Mouse (Mus musculus) right cerebral cortex, postnatal 36 days (tissue): Measurements from ENCODE around the gene Gm10318.

ENCODE experiments used
- DNase-seq, 2 experiments: peaks; one replicate each; pipeline ENCODE4 v3.0.0; 2022; ENCODE audit warnings: low spot score in 2 of 2, mixed read lengths in 1 of 2

Gene Gm10318

DNA sequence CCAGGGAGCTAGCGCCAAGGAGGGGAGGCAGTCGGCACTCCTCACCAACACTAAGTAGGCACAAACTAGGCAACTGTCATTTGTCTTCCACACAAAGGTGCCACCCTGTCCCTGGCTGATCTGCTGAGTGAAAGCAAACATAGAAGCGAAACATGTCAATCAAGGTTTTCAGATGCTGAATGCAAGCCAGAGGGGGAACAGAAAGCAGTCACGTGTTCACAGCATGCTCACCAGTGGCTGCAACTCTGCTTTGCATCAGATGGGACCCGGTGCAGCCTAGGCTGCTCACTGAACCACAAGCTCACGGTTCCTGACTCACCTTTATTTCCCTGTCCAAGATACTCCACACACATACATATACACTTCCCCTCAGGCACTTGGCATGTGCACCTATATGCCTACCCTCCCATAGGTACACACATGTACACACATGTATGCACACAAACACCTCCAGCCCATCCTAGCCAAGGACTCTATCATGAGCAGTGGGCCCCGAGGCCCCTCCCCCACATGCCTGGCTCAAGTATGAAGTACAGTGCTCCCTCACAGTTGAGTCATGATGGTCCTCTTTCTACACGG is 38.4 kb downstream of the Gm10318 start:
- no peak for DNase-seq

DNA sequence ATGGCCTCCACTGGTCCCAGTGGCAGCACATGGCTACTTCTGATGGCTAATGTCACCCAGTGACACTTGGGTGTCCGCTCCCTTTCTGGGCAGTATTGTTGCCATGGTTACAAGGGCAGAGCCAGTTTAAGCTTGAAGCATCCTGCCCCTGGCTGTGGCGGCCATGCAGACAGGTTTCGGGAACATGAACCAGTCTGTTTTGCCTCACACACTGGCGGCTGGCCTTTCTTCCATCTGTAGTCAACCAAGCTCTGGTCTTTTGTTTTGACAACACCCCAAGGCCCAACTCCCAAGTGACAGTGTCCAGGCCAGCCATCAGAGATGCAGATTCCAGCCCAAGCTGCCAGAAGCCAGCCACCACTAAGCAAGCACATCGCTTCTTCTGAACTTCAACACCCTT is 42.9 kb downstream of the Gm10318 start:
- no peak for DNase-seq

DNA sequence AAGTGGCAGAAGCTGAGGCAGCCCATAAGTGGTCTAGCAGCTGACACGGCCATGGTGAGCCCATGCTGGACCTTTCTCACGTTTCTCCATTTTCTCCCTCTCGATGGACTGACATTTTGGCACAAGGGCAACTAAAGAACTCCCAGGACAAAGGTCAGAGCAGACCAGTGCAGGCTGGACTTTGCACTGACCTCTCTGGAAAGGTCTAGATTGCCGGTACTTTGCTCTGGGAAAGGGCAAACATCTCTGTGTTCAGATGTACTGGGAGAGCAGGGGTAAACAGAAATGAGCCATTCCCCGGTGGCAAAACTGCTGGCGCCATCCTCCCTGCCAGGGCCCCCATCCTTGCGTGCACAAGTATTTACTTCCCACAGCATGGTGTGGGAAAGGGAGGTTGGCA is 47.5 kb downstream of the Gm10318 start:
- DNase-seq: no peak

DNA sequence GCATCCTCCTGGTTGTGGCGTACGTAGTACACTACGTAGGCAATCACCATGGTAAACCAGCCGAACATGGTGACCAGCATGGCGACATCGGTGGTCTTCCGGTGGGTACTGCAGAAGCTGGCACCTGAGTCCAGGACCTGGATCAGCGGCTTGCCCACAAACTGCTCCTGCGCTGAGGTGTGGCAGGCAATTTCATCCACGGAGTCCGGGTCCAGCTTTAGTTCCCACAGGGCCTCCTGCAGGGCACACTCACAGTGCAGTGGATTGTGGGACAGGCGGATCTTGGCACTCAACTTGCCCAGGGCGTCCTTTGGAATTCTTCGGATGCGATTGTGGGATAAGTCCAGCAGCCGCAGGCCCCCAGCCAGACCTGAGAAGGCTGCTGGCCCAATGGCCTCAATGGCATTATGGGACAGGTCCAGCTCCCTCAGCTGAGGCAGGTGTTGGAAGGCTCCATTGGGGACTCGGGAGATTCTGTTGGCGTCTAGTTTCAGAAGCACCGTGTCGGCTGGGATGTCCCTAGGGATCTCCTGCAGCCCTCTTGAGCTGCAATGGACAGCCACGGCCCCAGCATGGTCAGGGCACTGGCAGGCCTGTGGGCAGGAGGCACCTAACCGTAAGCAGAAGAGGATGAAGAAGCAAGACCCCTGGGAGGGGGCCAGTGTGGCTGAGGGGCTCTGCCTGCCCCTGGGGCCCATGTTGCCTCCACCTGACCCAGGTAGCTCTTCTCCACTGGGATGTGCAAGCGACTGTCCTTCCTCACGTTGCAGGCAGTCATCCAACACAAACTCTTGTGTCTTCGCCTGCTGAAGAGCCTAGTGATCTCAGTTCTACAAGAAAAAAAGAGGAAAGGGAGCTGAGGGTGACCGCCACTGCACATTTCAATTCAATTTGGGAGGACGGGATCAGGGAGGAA is 48.5 kb downstream of the Gm10318 start:
- no peak for DNase-seq

DNA sequence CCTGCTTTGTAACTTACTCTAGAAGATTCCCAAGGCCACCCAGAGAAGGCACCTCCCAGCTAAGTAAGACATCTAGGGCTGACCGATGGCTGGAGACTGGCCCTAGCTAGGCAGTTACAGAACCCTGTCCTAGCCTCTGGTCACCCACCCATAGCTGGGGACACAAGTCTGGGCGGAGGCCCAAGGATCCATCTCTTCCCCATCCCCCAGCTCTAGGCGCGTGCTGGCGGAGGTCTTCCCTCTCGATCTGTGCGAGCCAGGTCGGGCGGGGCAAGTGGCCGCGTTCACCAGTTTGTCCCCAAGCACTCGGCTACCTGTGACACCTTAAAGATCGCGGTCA is 49.2 kb downstream of the Gm10318 start:
- no peak for DNase-seq

DNA sequence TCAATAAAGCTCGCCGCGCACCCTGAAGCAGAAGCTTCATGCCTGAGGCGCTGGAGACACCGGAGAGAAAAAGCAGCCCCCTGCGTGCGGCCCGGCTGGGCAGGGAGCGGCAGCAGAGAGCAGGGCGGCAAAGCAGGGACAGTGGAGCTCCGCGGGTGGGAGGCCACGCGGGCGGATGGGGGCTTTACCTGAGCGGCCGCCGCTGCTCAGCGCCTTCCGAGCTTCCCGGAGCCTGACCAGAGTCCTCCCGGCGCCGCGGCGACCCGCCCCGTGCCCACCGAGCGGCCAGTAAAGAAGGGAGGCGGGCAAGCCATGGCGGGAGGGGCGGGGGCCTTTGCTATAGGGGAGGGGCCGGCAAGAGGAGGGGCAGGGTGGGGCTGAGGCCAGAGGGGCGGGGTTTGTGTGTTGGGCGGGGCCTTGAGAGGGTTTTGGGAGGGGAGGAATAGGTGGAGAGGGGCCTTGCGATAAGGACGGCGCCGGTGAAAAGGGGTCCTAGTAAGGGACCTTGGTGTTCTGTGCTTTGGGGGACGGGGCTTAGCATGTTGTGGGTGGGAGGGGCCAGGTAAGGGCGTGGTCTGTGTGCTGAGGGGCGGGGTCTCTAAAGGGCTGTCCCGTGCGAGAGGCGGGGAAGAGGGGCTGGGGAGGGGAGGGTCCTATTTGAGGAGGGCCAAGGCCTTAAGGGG is 49.7 kb downstream of the Gm10318 start, which contains the start of gene Lrrc3:
Lrrc3 (minus strand) TSS at position 326 of the 683 bp plus-strand sequence.
- DNase-seq: peak; percentile 25 to 43

DNA sequence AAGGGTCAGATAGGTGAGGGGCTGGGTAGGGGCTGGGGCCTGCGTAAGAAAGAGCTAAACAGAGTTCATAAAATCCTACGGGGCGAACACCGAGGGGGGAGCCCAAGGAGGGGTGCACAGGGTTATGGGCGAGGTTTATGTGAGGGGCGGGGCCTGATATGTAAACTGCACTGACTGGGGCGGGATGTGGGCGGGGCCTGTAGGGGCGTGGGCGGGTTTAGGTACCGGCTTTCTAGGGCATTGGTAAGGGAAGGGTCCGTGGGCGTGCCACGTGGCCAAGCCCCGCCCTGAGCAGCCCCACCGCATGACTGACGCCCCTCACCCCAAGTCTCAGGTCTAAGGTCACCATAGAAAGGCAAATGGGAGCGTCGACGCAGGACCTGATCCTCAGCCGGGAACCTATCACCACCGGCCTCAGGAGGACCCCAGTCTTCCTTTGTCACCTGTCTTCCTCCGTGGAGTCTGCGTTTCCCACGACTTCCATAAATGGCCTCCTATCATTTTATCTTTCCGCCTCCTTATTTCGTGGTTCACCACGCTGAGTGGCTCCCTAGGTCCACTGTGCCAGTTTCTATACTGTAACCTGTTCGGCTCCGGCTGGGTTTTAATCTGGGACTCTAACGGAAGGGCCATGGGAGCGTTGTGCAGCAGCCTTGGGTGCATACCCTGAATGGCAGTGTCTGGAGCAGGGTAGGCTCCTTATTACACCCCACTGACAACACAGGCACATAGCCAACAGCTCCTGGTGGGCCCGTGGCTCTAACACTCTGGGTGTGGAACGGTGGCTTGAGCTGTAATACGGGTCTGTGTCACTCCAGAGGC is 50.4 kb downstream of the Gm10318 start:
- DNase-seq: peak; percentile 79 to 83
